Mouse (Mus musculus): ENCODE results near the gene Olfr411. TPM values are rescaled to one million over a fixed set of nuclear protein-coding genes. Genes with fewer than 3 reads are reported as not detected.

The Olfr411 gene
- not detected in 2 replicates for polyA plus RNA-seq (2014; fragmentation: Nextera tagmentation; extraction: Ambion mirVana)

DNA sequence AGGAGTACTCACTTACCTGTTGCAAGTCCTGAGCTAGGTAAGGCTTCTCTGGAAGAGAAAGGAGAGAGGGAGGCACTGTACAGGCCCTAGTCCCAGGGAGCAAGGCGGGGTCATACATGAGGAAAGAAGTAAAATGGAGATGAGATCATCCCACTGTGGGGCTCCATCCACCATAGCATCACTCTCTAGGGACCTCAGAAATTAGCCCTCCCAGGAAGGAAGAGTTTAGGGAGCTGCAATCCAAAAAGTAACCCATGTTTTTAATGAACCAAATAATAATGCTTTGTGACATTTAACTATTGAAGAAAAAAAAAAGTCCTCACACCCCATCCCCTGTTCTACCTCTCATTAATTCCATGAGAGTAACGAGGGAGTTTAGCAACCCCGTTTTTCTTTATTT, at the start of gene Olfr411:
Olfr411 (minus strand) TSS at position 101 of the 400 bp plus-strand sequence.
- H3K4me2 ChIP-seq (ENCODE audit: low read depth, low read length): no peak within 1 kb of the TSS
- H3K27ac ChIP-seq (ENCODE audit: low read depth, low read length): no peak within 1 kb of the TSS
- no peak within 1 kb of the TSS for H3K9ac ChIP-seq (replicated peaks; ENCODE audit: low read depth, low read length)
- no peaks in the 10 kb centered on the region for H3K36me3 ChIP-seq (ENCODE audit: control insufficient read depth, insufficient read depth, low read length)
- H3K27me3 ChIP-seq (ENCODE audit: control insufficient read depth, insufficient read depth, low read length): no peaks in the 10 kb centered on the region
- 85% methylated on average over 3 of the region's 3 CpGs for WGBS
- no peaks in the 10 kb centered on the region for H3K9me3 ChIP-seq (ENCODE audit: control insufficient read depth, low read length)
- H3K4me3 ChIP-seq (ENCODE audit: low read depth, low read length): no peak within 1 kb of the TSS
- no peaks in the 10 kb centered on the region for H3K4me1 ChIP-seq (ENCODE audit: control insufficient read depth, insufficient read depth, low read length)
- ATAC-seq (ENCODE audit: low read depth): no peak

DNA sequence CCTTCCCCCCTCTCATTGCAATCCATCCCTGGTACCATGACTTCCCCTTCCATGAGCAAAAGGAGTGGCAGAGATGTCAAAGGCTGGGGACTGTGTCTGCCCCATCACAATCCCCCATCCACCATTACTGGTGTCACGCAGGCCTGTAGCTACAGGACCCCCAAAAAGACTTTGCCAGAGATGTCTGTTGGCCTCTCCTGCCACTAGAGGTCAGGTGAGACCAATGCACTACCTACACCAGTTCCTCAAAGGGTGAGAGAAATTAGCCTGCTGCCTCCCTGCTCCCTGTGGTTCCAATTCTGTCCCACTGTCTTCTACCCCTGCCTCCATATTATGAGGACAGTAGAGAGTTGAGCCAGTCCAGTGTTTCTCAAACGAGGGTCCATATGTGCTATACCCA, 49.7 kb upstream of the Olfr411 start:
- Histone ChIP-seq H3K27me3 (ENCODE audit: control insufficient read depth, insufficient read depth, low read length) (no peaks in the 10 kb centered on the region), H3K4me2 (ENCODE audit: low read depth, low read length) (no peak overlapping the region), H3K9ac (replicated peaks; ENCODE audit: low read depth, low read length) (no peak overlapping the region), H3K4me3 (ENCODE audit: low read depth, low read length) (no peak overlapping the region), H3K4me1 (ENCODE audit: control insufficient read depth, insufficient read depth, low read length) (no peaks in the 10 kb centered on the region), H3K27ac (ENCODE audit: low read depth, low read length) (no peak overlapping the region), H3K36me3 (ENCODE audit: control insufficient read depth, insufficient read depth, low read length) (no peaks in the 10 kb centered on the region), H3K9me3 (ENCODE audit: control insufficient read depth, low read length) (no peaks in the 10 kb centered on the region)
- 40% methylated on average over 2 of the region's 2 CpGs for WGBS
- no peak; the same call in 1 of the 2 replicates for ATAC-seq (ENCODE audit: low read depth)

DNA sequence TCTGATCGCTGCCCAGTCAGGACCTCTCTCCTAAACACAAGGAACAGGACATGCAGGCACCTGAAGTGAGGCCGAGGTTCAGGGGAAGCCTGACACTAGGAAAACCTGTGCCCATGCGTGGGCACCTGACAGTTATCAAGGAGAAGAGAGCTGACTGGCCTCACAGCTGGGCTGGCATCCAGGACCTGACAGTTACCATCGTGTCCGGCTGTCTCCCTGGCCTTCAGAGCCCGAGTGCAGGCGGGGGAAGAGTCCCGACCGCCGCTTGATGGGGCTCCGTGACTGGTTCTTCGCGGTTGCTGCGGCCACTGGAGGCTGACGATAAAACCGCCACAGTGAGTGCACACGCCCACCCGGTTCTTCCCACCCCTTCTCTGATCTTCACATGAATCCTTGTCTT, 43.1 kb upstream of the Olfr411 start:
- WGBS: 80% methylated on average over 18 of the region's 18 CpGs
- Histone ChIP-seq H3K4me2 (ENCODE audit: low read depth, low read length) (no peak overlapping the region), H3K27ac (ENCODE audit: low read depth, low read length) (no peak overlapping the region), H3K4me3 (ENCODE audit: low read depth, low read length) (no peak overlapping the region), H3K27me3 (ENCODE audit: control insufficient read depth, insufficient read depth, low read length) (no peaks in the 10 kb centered on the region), H3K9ac (replicated peaks; ENCODE audit: low read depth, low read length) (no peak overlapping the region), H3K36me3 (ENCODE audit: control insufficient read depth, insufficient read depth, low read length) (no peaks in the 10 kb centered on the region), H3K9me3 (ENCODE audit: control insufficient read depth, low read length) (no peaks in the 10 kb centered on the region), H3K4me1 (ENCODE audit: control insufficient read depth, insufficient read depth, low read length) (no peaks in the 10 kb centered on the region)
- no peak for ATAC-seq (ENCODE audit: low read depth)

DNA sequence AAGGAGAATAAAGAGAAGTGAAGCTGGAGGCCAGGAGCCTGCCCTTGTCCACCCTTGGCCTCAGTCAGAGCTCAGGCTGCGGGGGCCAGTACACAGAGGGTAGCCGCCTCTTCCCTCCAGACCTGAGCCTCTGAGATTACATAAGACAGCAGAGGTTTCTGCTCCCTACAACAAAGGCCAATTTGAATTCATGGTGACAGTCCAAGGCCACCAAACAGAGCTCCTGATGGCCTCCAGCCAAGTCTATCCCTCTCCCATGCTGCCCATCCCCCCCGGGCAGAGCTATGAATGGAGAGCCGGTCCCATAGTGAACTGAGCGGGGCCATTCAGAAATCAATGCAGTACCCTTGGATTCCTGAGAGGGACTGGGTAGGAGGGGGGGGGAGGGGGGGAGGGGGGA, 41.0 kb upstream of the Olfr411 start:
- no peak overlapping the region for H3K4me2 ChIP-seq (ENCODE audit: low read depth, low read length)
- no peak overlapping the region for H3K27ac ChIP-seq (ENCODE audit: low read depth, low read length)
- no peaks in the 10 kb centered on the region for H3K27me3 ChIP-seq (ENCODE audit: control insufficient read depth, insufficient read depth, low read length)
- H3K4me1 ChIP-seq (ENCODE audit: control insufficient read depth, insufficient read depth, low read length): no peaks in the 10 kb centered on the region
- peak; percentile 69; the same call in 1 of the 2 replicates for ATAC-seq (ENCODE audit: low read depth)
- WGBS: 37% methylated on average over 5 of the region's 5 CpGs
- H3K9me3 ChIP-seq (ENCODE audit: control insufficient read depth, low read length): no peaks in the 10 kb centered on the region
- H3K36me3 ChIP-seq (ENCODE audit: control insufficient read depth, insufficient read depth, low read length): no peaks in the 10 kb centered on the region
- H3K9ac ChIP-seq (replicated peaks; ENCODE audit: low read depth, low read length): no peak overlapping the region
- no peak overlapping the region for H3K4me3 ChIP-seq (ENCODE audit: low read depth, low read length)

DNA sequence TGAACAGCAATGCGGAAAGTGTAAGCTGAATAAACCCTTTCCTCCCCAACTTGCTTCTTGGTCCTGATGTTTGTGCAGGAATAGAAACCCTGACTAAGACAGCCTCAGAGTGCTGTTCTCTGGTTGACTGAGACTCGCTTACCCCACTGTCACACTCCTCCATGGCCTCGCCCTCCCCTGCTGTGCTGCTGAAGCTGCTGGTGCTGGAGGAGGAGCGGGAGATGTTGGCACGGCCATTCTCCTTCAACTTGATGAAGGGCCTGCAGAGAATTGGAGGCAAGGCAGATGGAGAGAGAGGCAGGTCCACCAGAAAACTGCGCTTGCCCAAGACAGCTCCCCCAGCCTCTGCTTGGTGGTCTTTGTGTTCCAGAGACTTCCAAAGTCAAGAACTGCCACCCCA, 40.5 kb upstream of the Olfr411 start:
- Histone ChIP-seq H3K36me3 (ENCODE audit: control insufficient read depth, insufficient read depth, low read length) (no peaks in the 10 kb centered on the region), H3K27ac (ENCODE audit: low read depth, low read length) (no peak overlapping the region), H3K4me1 (ENCODE audit: control insufficient read depth, insufficient read depth, low read length) (no peaks in the 10 kb centered on the region), H3K27me3 (ENCODE audit: control insufficient read depth, insufficient read depth, low read length) (no peaks in the 10 kb centered on the region), H3K9ac (replicated peaks; ENCODE audit: low read depth, low read length) (no peak overlapping the region), H3K4me2 (ENCODE audit: low read depth, low read length) (no peak overlapping the region), H3K9me3 (ENCODE audit: control insufficient read depth, low read length) (no peaks in the 10 kb centered on the region), H3K4me3 (ENCODE audit: low read depth, low read length) (no peak overlapping the region)
- WGBS: 73% methylated on average over 6 of the region's 6 CpGs
- ATAC-seq (ENCODE audit: low read depth): no peak

DNA sequence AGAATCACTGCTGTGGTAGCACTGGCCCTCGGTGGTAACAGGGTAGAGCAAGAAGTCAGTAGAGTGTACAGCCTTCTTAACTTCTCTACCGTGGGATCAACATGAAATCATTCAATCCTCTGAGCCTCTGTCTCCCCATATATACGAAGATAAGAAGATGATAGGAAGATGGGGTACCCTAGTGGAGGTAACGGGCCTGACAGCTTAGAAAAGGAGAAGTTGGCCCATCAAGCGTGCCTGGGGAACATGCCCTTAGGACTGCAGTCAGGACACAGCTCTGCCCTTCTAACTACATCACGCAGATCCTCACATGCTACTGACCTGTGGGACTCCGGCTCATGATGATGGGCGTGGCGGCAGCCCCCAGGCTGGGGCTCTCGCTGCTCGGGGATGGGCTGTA, 39.4 kb upstream of the Olfr411 start:
- Histone ChIP-seq H3K4me1 (ENCODE audit: control insufficient read depth, insufficient read depth, low read length) (no peaks in the 10 kb centered on the region), H3K36me3 (ENCODE audit: control insufficient read depth, insufficient read depth, low read length) (no peaks in the 10 kb centered on the region), H3K9ac (replicated peaks; ENCODE audit: low read depth, low read length) (no peak overlapping the region), H3K4me3 (ENCODE audit: low read depth, low read length) (no peak overlapping the region), H3K27ac (ENCODE audit: low read depth, low read length) (no peak overlapping the region), H3K4me2 (ENCODE audit: low read depth, low read length) (no peak overlapping the region), H3K9me3 (ENCODE audit: control insufficient read depth, low read length) (no peaks in the 10 kb centered on the region), H3K27me3 (ENCODE audit: control insufficient read depth, insufficient read depth, low read length) (no peaks in the 10 kb centered on the region)
- WGBS: 90% methylated on average over 11 of the region's 11 CpGs
- ATAC-seq (ENCODE audit: low read depth): no peak

DNA sequence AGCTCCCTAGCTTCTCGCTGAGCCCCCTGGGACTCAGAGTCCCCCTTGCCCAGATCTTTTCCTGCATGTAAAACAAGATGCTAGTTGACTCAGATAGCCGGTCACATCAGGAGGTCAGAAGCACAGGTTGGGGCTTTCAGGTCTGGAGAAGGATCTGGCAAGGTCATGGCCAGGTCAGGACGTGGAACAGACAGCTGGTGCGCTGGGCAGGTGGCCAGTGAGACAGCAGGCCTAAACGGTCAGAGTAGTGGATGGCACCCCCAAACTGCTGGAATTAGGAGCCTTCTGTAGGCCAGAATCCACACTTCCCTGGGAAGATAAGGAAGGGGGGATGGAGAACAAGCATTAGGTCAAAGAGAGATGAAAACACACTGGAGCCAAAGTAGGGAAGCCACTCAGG, 34.8 kb upstream of the Olfr411 start:
- 82% methylated on average over 5 of the region's 5 CpGs for WGBS
- Histone ChIP-seq H3K4me1 (ENCODE audit: control insufficient read depth, insufficient read depth, low read length) (no peaks in the 10 kb centered on the region), H3K9me3 (ENCODE audit: control insufficient read depth, low read length) (no peaks in the 10 kb centered on the region), H3K4me3 (ENCODE audit: low read depth, low read length) (no peak overlapping the region), H3K4me2 (ENCODE audit: low read depth, low read length) (no peak overlapping the region), H3K27ac (ENCODE audit: low read depth, low read length) (no peak overlapping the region), H3K36me3 (ENCODE audit: control insufficient read depth, insufficient read depth, low read length) (no peaks in the 10 kb centered on the region), H3K9ac (replicated peaks; ENCODE audit: low read depth, low read length) (no peak overlapping the region), H3K27me3 (ENCODE audit: control insufficient read depth, insufficient read depth, low read length) (no peaks in the 10 kb centered on the region)
- ATAC-seq (ENCODE audit: low read depth): no peak

DNA sequence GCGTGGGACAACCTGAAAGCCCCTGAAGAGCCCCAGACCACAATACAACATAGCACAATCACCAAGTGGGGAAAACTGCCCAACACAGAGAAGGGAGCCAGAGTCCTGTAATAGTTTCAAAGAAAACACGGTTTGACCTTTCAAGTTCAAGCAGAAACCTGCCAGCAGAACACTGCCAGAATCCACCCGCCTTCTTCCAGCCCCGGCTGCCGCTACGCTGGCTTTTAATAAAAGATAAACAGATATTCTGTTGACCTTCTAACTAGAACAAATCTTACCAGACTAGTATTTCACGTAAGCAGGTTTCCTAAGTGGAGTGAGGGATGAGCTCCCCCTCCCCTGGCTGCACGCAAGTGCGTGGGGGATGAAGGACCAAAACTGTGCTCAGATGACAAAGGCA, 33.2 kb upstream of the Olfr411 start:
- WGBS: 82% methylated on average over 9 of the region's 9 CpGs
- ATAC-seq (ENCODE audit: low read depth): no peak
- Histone ChIP-seq H3K4me2 (ENCODE audit: low read depth, low read length) (no peak overlapping the region), H3K4me1 (ENCODE audit: control insufficient read depth, insufficient read depth, low read length) (no peaks in the 10 kb centered on the region), H3K36me3 (ENCODE audit: control insufficient read depth, insufficient read depth, low read length) (no peaks in the 10 kb centered on the region), H3K9ac (replicated peaks; ENCODE audit: low read depth, low read length) (no peak overlapping the region), H3K27ac (ENCODE audit: low read depth, low read length) (no peak overlapping the region), H3K4me3 (ENCODE audit: low read depth, low read length) (no peak overlapping the region), H3K27me3 (ENCODE audit: control insufficient read depth, insufficient read depth, low read length) (no peaks in the 10 kb centered on the region), H3K9me3 (ENCODE audit: control insufficient read depth, low read length) (no peaks in the 10 kb centered on the region)

DNA sequence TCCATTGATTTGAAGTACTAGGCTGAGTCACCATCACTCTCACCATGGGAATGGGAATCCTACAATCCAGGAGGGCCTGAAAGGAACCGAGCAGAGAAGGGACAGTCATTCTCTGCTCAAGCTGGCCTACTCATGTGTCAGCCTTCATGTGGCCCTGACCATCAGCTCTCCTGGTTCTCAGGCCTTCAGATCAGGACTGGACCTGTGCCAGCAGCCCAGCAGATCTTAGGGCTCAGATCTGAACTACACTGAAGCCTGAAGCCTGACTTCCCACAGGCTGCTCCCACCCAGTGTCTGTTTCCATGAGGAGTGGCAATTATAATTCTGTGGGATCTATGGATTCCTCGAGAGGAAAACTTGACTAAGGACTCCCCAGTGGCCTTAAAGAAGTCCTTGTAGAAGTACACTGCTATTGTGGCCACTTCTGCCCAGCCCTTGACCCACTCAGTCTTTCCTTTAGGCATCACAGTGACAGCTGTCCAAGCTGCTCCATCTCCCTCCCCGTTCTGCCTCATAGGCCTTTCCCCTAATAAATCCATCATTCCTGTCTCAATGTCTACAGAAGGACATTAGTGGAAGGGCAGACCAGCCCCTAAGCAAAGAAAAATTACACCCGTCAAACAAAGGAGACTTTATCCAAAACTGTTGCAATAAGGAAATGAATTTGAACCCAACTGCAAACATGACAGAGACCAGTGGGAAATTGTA, 26.9 kb upstream of the Olfr411 start:
- Histone ChIP-seq H3K4me3 (ENCODE audit: low read depth, low read length) (no peak overlapping the region), H3K4me2 (ENCODE audit: low read depth, low read length) (no peak overlapping the region), H3K4me1 (ENCODE audit: control insufficient read depth, insufficient read depth, low read length) (no peaks in the 10 kb centered on the region), H3K9me3 (ENCODE audit: control insufficient read depth, low read length) (no peaks in the 10 kb centered on the region), H3K27ac (ENCODE audit: low read depth, low read length) (no peak overlapping the region), H3K27me3 (ENCODE audit: control insufficient read depth, insufficient read depth, low read length) (no peaks in the 10 kb centered on the region), H3K9ac (replicated peaks; ENCODE audit: low read depth, low read length) (no peak overlapping the region), H3K36me3 (ENCODE audit: control insufficient read depth, insufficient read depth, low read length) (no peaks in the 10 kb centered on the region)
- ATAC-seq (ENCODE audit: low read depth): no peak
- 66% methylated on average over 4 of the region's 4 CpGs for WGBS
